Mouse (Mus musculus) G1E (cell line): ENCODE measurements around the gene Cdhr2.

Source experiments
- CTCF ChIP-seq: IDR thresholded peaks from 2 replicates; pipeline ENCODE4 v1.5.1; 2012; ENCODE audit warnings: low read depth, low read length, inconsistent platforms, mixed read lengths
- GATA1 ChIP-seq: IDR thresholded peaks from 2 replicates; pipeline ENCODE4 v1.6.1; 2012; ENCODE audit warnings: borderline replicate concordance, low read length, inconsistent platforms, mixed read lengths

DNA sequence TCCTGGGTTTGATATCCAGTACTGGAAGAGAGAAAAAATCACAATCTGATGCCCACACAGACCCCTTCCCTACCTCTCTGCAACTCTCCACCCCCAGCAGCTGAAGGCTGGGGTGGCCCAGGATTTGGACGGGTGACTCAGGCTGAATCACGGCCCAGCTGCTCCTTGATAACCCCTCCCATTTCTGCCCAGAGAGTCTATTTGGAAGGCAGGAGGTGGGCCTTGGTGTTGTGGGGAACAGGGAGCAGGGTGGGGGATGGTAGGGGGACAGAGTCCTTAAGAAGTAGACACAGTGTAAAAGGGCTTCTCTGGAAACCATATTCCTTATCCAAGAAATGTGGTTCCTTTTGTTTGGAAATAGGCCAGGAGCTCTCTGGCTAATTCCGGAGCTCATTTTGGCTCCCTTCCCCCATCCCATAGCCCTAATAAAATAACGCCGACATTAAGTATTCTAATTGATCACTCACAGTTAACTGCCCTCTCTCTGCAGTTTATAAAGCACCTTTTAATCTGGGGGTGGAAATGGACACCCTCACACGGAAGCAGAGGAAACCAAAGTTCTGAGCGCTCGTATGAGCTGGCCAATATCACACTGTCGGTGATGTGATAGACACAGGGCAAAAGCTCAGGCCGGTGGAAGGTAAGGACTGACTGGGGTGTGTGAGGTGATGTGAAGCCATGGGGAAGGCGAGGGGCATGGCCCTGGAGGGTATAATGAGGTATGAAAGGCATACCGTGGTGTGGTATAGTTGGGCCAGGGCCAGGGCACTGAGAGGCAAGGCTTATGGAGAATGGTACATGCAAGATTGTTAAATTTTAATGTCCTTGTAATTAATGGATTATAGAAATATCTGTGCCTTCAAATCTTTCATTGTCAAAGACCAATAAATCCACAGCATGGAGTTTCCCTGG is 53.2 kb downstream of the Cdhr2 start:
- TF ChIP-seq GATA1 = no peak
- TF ChIP-seq CTCF = no peak
